Mouse (Mus musculus) urinary bladder, postnatal 4 days (tissue): ENCODE measurements around the gene Gm9745.
"Not testable (repeated sequence)": the region's sequence is repeated elsewhere in the genome, so short reads cannot be mapped to it uniquely, and the experiment has no call there.

Source experiments
- DNase-seq, 2 experiments: peaks; one replicate each; pipeline ENCODE4 v3.0.0; 2021 to 2022; ENCODE audit warnings: low spot score in 2 of 2

Gene Gm9745

GRCm38 (mm10) chr13:8905986-8906385, 42.0 kb downstream of the Gm9745 start:
- DNase-seq = not testable (repeated sequence)
